Comparison of ENCODE assay signal across 10 mouse cellular contexts in the genomic region with DNA sequence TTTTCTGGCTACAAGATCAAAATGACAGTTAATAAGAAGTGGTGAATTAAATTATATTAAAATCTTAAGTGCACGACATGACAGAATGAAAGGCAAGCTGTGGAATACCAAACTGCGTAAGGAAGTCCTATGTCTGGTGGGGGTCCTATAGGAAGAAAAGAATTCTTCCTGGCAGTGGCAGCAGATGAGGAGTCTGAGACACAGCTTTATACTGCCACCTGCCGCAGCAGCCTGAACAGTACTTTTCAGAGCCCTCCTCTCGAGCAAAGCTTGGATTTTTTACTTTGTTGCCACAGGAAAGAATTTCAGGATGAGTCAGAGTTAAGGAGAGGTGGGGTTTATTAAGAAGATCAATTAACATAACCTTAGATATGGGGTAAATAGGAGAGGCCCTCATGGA. TPM values are rescaled to one million over a fixed set of nuclear protein-coding genes. Genes with fewer than 3 reads are reported as not detected.
DNase-seq lines count a peak whose midpoint lies in the region; ATAC-seq and TF ChIP-seq lines count a peak whose summit lies in the region.
"Had no signal": no experiment of that assay in that cellular context is flagged by ENCODE, and none has a peak within 500 bp of the region (broad histone marks: within the 10 kb centered on the region; RNA-seq: fewer than 3 reads in every experiment).

No protein-coding gene starts in this region.

- no peak for TF ChIP-seq POLR2A in limb, embryonic 14.5 days (IDR thresholded peaks at IDR 0.05; ENCODE audit: borderline replicate concordance, extremely low read depth, insufficient read depth, insufficient read length)

- H3K27me3 ChIP-seq in forebrain, embryonic 15.5 days, result no peaks in the 10 kb centered on the region
- H3K27me3 ChIP-seq in forebrain, embryonic 11.5 days (ENCODE audit: control insufficient read depth, insufficient read depth, low read length), result no peaks in the 10 kb centered on the region
- no peaks in the 10 kb centered on the region for H3K27me3 ChIP-seq in limb, embryonic 14.5 days (ENCODE audit: control insufficient read depth, insufficient read depth, low read length)
- peaks cover 56% of the 10 kb centered on the region for H3K27me3 ChIP-seq in limb, embryonic 10.5 days (ENCODE audit: low read depth, poor library complexity, severe bottlenecking)

- H3K9ac ChIP-seq in forebrain, embryonic 15.5 days (replicated peaks), result no peak overlapping the region
- no peak overlapping the region for H3K9ac ChIP-seq in forebrain, embryonic 11.5 days (ENCODE audit: low read length)
- H3K9ac ChIP-seq in limb, embryonic 14.5 days (ENCODE audit: low read depth, low read length, severe bottlenecking), result no peak overlapping the region

- H3K4me1 ChIP-seq in forebrain, embryonic 15.5 days, result no peaks in the 10 kb centered on the region
- no peaks in the 10 kb centered on the region for H3K4me1 ChIP-seq in forebrain, embryonic 11.5 days (replicated peaks; ENCODE audit: control insufficient read depth, insufficient read depth, low read length)
- H3K4me1 ChIP-seq in limb, embryonic 14.5 days (ENCODE audit: control insufficient read depth, insufficient read depth, low read length), result no peaks in the 10 kb centered on the region
- no peaks in the 10 kb centered on the region for H3K4me1 ChIP-seq in limb, embryonic 10.5 days

- H3K4me3 ChIP-seq in forebrain, embryonic 15.5 days, result no peak overlapping the region
- no peak overlapping the region for H3K4me3 ChIP-seq in forebrain, embryonic 11.5 days (ENCODE audit: low read depth, low read length)
- no peak overlapping the region for H3K4me3 ChIP-seq in limb, embryonic 14.5 days (replicated peaks; ENCODE audit: low read length)
- H3K4me3 ChIP-seq in limb, embryonic 10.5 days, result no peak overlapping the region

- WGBS in forebrain, embryonic 15.5 days, result 28% methylated on average over 4 of the region's 4 CpGs
- 24% methylated on average over 4 of the region's 4 CpGs for WGBS in forebrain, embryonic 11.5 days
- 36% methylated on average over 4 of the region's 4 CpGs for WGBS in limb, embryonic 14.5 days
- 32% methylated on average over 4 of the region's 4 CpGs for WGBS in limb, embryonic 10.5 days

- H3K4me2 ChIP-seq in forebrain, embryonic 15.5 days (replicated peaks), result no peak overlapping the region
- no peak overlapping the region for H3K4me2 ChIP-seq in forebrain, embryonic 11.5 days (ENCODE audit: low read depth, low read length, severe bottlenecking)
- H3K4me2 ChIP-seq in limb, embryonic 14.5 days (replicated peaks; ENCODE audit: low read depth, low read length, severe bottlenecking), result no peak overlapping the region

- no peak for DNase-seq in forebrain, embryonic 11.5 days (ENCODE audit: low spot score)
- peak; percentile 21 for DNase-seq in limb, embryonic 14.5 days (ENCODE audit: low spot score)
- no peak for DNase-seq in limb, embryonic 10.5 days (ENCODE audit: low spot score)
- DNase-seq in brain, adult 2 months (ENCODE audit: low read depth, low spot score), result peak; percentile 27
- DNase-seq in lung, postnatal 36 days, result peak; percentile 27
- no peak for DNase-seq in gastrocnemius, postnatal 25 days
- DNase-seq: thymus, postnatal 14 days had no signal

- no peaks in the 10 kb centered on the region for H3K36me3 ChIP-seq in forebrain, embryonic 15.5 days
- H3K36me3 ChIP-seq in forebrain, embryonic 11.5 days (ENCODE audit: control insufficient read depth, insufficient read depth, low read length), result no peaks in the 10 kb centered on the region
- H3K36me3 ChIP-seq in limb, embryonic 14.5 days (ENCODE audit: control insufficient read depth, insufficient read depth, low read length), result no peaks in the 10 kb centered on the region
- H3K36me3 ChIP-seq in limb, embryonic 10.5 days, result no peaks in the 10 kb centered on the region

- no peaks in the 10 kb centered on the region for H3K9me3 ChIP-seq in forebrain, embryonic 15.5 days
- H3K9me3 ChIP-seq in forebrain, embryonic 11.5 days (ENCODE audit: control insufficient read depth, low read length), result no peaks in the 10 kb centered on the region
- no peaks in the 10 kb centered on the region for H3K9me3 ChIP-seq in limb, embryonic 14.5 days (ENCODE audit: control insufficient read depth, low read length)
- H3K9me3 ChIP-seq in limb, embryonic 10.5 days (replicated peaks), result no peaks in the 10 kb centered on the region

- ATAC-seq in forebrain, embryonic 15.5 days (replicated peaks), result peak; percentile 68; the same call in 1 of the 2 replicates
- ATAC-seq in forebrain, embryonic 11.5 days (replicated peaks; ENCODE audit: low FRiP score), result no peak
- no peak for ATAC-seq in limb, embryonic 14.5 days (ENCODE audit: low FRiP score, low read depth)
- no peak for ATAC-seq in erythroid progenitor cell, adult 5-6 weeks (replicated peaks; ENCODE audit: low FRiP score, poor library complexity, severe bottlenecking)

- H3K27ac ChIP-seq in forebrain, embryonic 15.5 days (replicated peaks), result no peak overlapping the region
- no peak overlapping the region for H3K27ac ChIP-seq in forebrain, embryonic 11.5 days (ENCODE audit: low read depth, low read length)
- H3K27ac ChIP-seq in limb, embryonic 14.5 days (replicated peaks; ENCODE audit: low read depth, low read length), result no peak overlapping the region
- H3K27ac ChIP-seq in limb, embryonic 10.5 days, result no peak overlapping the region

RNA-seq across cellular contexts. Expression of a gene that starts 11.5 kb away (rescaled TPM):
- 1.7 and 2.0 TPM in 2 replicates for polyA plus RNA-seq in forebrain, embryonic 15.5 days (2015; fragmentation: Nextera tagmentation; extraction: Ambion mirVana)
- 2.5 and 2.6 TPM in 2 replicates for polyA plus RNA-seq in forebrain, embryonic 11.5 days (2014; fragmentation: Nextera tagmentation; extraction: Ambion mirVana)
- polyA plus RNA-seq in limb, embryonic 14.5 days (2012; rRNA removed), result 8.1 and 8.6 TPM in 2 replicates
- polyA plus RNA-seq in limb, embryonic 14.5 days (2014; fragmentation: Nextera tagmentation; extraction: Ambion mirVana), result 8.8 and 9.8 TPM in 2 replicates
- 2.0 and 3.0 TPM in 2 replicates for polyA plus RNA-seq in limb, embryonic 10.5 days (2016; fragmentation: Nextera tagmentation; extraction: Ambion mirVana)
- total RNA-seq in gastrocnemius, postnatal 25 days (2021), result 1 to 10 TPM; 2.8 to 3.3 TPM
- total RNA-seq in erythroid progenitor cell, adult 5-6 weeks (2015; ENCODE audit: low replicate concordance), result 0.42 and 3.2 TPM in 2 replicates
- 0.77 and 2.1 TPM in 2 replicates for total RNA-seq in erythroid progenitor cell, adult 5-6 weeks (2017; ENCODE audit: low replicate concordance)
- total RNA-seq: MEL had no signal

RNA-seq across cellular contexts. Expression of a gene that starts 15.7 kb away (rescaled TPM):
- polyA plus RNA-seq in forebrain, embryonic 15.5 days (2015; fragmentation: Nextera tagmentation; extraction: Ambion mirVana), result 108 and 110 TPM in 2 replicates
- polyA plus RNA-seq in forebrain, embryonic 11.5 days (2014; fragmentation: Nextera tagmentation; extraction: Ambion mirVana), result 69.7 and 79.3 TPM in 2 replicates
- polyA plus RNA-seq in limb, embryonic 14.5 days (2012; rRNA removed), result 101 and 116 TPM in 2 replicates
- 134 and 142 TPM in 2 replicates for polyA plus RNA-seq in limb, embryonic 14.5 days (2014; fragmentation: Nextera tagmentation; extraction: Ambion mirVana)
- polyA plus RNA-seq in limb, embryonic 10.5 days (2016; fragmentation: Nextera tagmentation; extraction: Ambion mirVana), result 66.6 and 73.0 TPM in 2 replicates
- 10 to 100 TPM; 13.1 to 19.5 TPM for total RNA-seq in gastrocnemius, postnatal 25 days (2021)
- 3.2 and 8.8 TPM in 2 replicates for total RNA-seq in erythroid progenitor cell, adult 5-6 weeks (2015; ENCODE audit: low replicate concordance)
- total RNA-seq in erythroid progenitor cell, adult 5-6 weeks (2017; ENCODE audit: low replicate concordance), result 1.4 and 3.7 TPM in 2 replicates

Comparison
In these comparisons a context has a peak if more than half of its experiments do, and no peak if none do; other contexts are left out.
1. DNase-seq: peak in limb, embryonic 14.5 days (single experiment), brain, adult 2 months (single experiment) and lung, postnatal 36 days (single experiment); none in forebrain, embryonic 11.5 days (single experiment), limb, embryonic 10.5 days (single experiment) and gastrocnemius, postnatal 25 days (single experiment).